Mouse (Mus musculus) hindbrain, postnatal 0 days (tissue): ENCODE data around the gene Gm10031. TPM values are rescaled to one million over a fixed set of nuclear protein-coding genes. Genes with fewer than 3 reads are reported as not detected.

Experiments
- ATAC-seq: fragments of 200-750 bp; cut with Nextera tagmentation; 2 replicates; pipeline ENCODE4 v1.8.0; 2017; ENCODE audit warnings: mild to moderate bottlenecking, moderate TSS enrichment, moderate library complexity
- DNase-seq: peaks from one replicate; pipeline ENCODE4 v3.0.0-alpha.2; 2015; ENCODE audit warnings: low spot score
- H3K27ac ChIP-seq: fragments of 300-500 bp; sonication (generic); 2 replicates; pipeline ENCODE4 v1.5.1; 2014; ENCODE audit warnings: mild to moderate bottlenecking
- H3K27me3 ChIP-seq: fragments of 300-500 bp; sonication (generic); 2 replicates; pipeline ENCODE4 v1.6.1; 2014; ENCODE audit warnings: low read length, mixed read lengths; ENCODE audit not compliant: insufficient read depth
- H3K36me3 ChIP-seq: fragments of 300-500 bp; sonication (generic); 2 replicates; pipeline ENCODE4 v1.6.1; 2014; ENCODE audit warnings: low read length, mixed read lengths; ENCODE audit not compliant: insufficient read depth
- H3K4me1 ChIP-seq: fragments of 300-500 bp; sonication (generic); 2 replicates; pipeline ENCODE4 v1.6.1; 2014; ENCODE audit warnings: antibody characterized with exemption, low read length, mixed read lengths; ENCODE audit not compliant: insufficient read depth
- H3K4me2 ChIP-seq: fragments of 300-500 bp; sonication (generic); 2 replicates; pipeline ENCODE4 v1.6.1; 2014; ENCODE audit warnings: low read depth, mild to moderate bottlenecking, low read length, moderate library complexity, mixed read lengths
- H3K4me3 ChIP-seq: fragments of 300-500 bp; sonication (generic); 2 replicates; pipeline ENCODE4 v1.5.1; 2014; ENCODE audit warnings: low read length
- H3K9ac ChIP-seq: fragments of 300-500 bp; sonication (generic); replicated peaks from 2 replicates; pipeline ENCODE4 v1.6.1; 2014; ENCODE audit warnings: mild to moderate bottlenecking, low read length, moderate library complexity, mixed read lengths
- H3K9me3 ChIP-seq: fragments of 300-500 bp; sonication (generic); 2 replicates; pipeline ENCODE4 v1.6.1; 2016; ENCODE audit warnings: low read length, mixed read lengths
- CTCF ChIP-seq: IDR thresholded peaks from 2 replicates; pipeline ENCODE4 v1.5.1; 2016; ENCODE audit warnings: antibody characterized with exemption, control low read depth, low read depth
- WGBS: fragments of 180-500 bp; shearing (Covaris S2); extraction: QIAGEN DNeasy Blood & Tissue Kit; methylation state at CpG from one replicate; pipeline ENCODE4 v1.1.7; 2014; 5-methylcytosine and 5-hydroxymethylcytosine counted together
- polyA plus RNA-seq: library from polyadenylated mRNA; unstranded; fragments of >200 nt; fragmentation: Nextera tagmentation; extraction: Ambion mirVana; gene quantifications from 2 replicates; pipeline ENCODE4 v1.2.1, GENCODE M21; 2015
- total RNA-seq: library from RNA; depleted of rRNA; stranded (reverse); fragments of >200 nt; gene quantifications from 2 replicates; pipeline ENCODE4 v1.2.3, GENCODE M21; 2014

Gene Gm10031
- total and polyA plus RNA-seq, 2 experiments from 2014 or later = 0.40 to 13.4 TPM

- Histone ChIP-seq H3K9ac (no peak overlapping the region), H3K27me3 (no peaks in the 10 kb centered on the region), H3K4me1 (no peaks in the 10 kb centered on the region), H3K4me3 (no peak overlapping the region), H3K27ac (no peak overlapping the region), H3K36me3 (no peaks in the 10 kb centered on the region), H3K4me2 (no peak overlapping the region), H3K9me3 (no peaks in the 10 kb centered on the region)
- no peak for TF ChIP-seq CTCF
- ATAC-seq (no peak), DNase-seq (no peak)
- 85% methylated on average over 4 of the region's 4 CpGs for WGBS
Observed at GRCm38 (mm10) chr1:156491226-156491796, 32.5 kb upstream of the Gm10031 start.

GRCm38 (mm10) chr1:156495025-156495424 lies 28.8 kb upstream of the Gm10031 start:
- no peaks in the 10 kb centered on the region for H3K9me3 ChIP-seq
- H3K9ac ChIP-seq = no peak overlapping the region
- no peaks in the 10 kb centered on the region for H3K4me1 ChIP-seq
- H3K36me3 ChIP-seq = no peaks in the 10 kb centered on the region
- TF ChIP-seq CTCF = no peak
- no peak for DNase-seq
- H3K27ac ChIP-seq = no peak overlapping the region
- WGBS = 37% methylated on average over 8 of the region's 8 CpGs
- H3K4me3 ChIP-seq = no peak overlapping the region
- H3K27me3 ChIP-seq = no peaks in the 10 kb centered on the region
- ATAC-seq = no peak
- no peak overlapping the region for H3K4me2 ChIP-seq

GRCm38 (mm10) chr1:156496910-156497309 lies 26.9 kb upstream of the Gm10031 start:
- Histone ChIP-seq H3K27ac (no peak overlapping the region), H3K4me1 (no peaks in the 10 kb centered on the region), H3K4me3 (no peak overlapping the region), H3K27me3 (no peaks in the 10 kb centered on the region), H3K4me2 (no peak overlapping the region), H3K9me3 (no peaks in the 10 kb centered on the region), H3K9ac (no peak overlapping the region), H3K36me3 (no peaks in the 10 kb centered on the region)
- ATAC-seq = no peak
- no peak for TF ChIP-seq CTCF
- WGBS = 84% methylated on average over 5 of the region's 5 CpGs
- DNase-seq = no peak

GRCm38 (mm10) chr1:156504945-156505523 lies 18.8 kb upstream of the Gm10031 start:
- Histone ChIP-seq H3K9ac (no peak overlapping the region), H3K36me3 (no peaks in the 10 kb centered on the region), H3K4me3 (no peak overlapping the region), H3K4me1 (no peaks in the 10 kb centered on the region), H3K9me3 (no peaks in the 10 kb centered on the region), H3K4me2 (no peak overlapping the region), H3K27me3 (no peaks in the 10 kb centered on the region), H3K27ac (no peak overlapping the region)
- ATAC-seq = no peak
- DNase-seq = no peak
- 77% methylated on average over 5 of the region's 5 CpGs for WGBS
- no peak for TF ChIP-seq CTCF

GRCm38 (mm10) chr1:156505901-156506300 lies 17.9 kb upstream of the Gm10031 start:
- TF ChIP-seq CTCF = no peak
- Histone ChIP-seq H3K36me3 (no peaks in the 10 kb centered on the region), H3K27ac (no peak overlapping the region), H3K4me2 (no peak overlapping the region), H3K4me1 (no peaks in the 10 kb centered on the region), H3K4me3 (no peak overlapping the region), H3K9ac (no peak overlapping the region), H3K9me3 (no peaks in the 10 kb centered on the region), H3K27me3 (no peaks in the 10 kb centered on the region)
- DNase-seq = no peak
- WGBS = 85% methylated on average over 2 of the region's 2 CpGs
- ATAC-seq = no peak

- no peak for TF ChIP-seq CTCF
- Histone ChIP-seq H3K4me1 (no peaks in the 10 kb centered on the region), H3K9me3 (no peaks in the 10 kb centered on the region), H3K4me3 (no peak overlapping the region), H3K36me3 (no peaks in the 10 kb centered on the region), H3K27me3 (no peaks in the 10 kb centered on the region), H3K4me2 (no peak overlapping the region), H3K27ac (no peak overlapping the region), H3K9ac (no peak overlapping the region)
- DNase-seq (no peak), ATAC-seq (no peak)
- WGBS = 85% methylated on average over 3 of the region's 3 CpGs
Observed at GRCm38 (mm10) chr1:156507753-156508152, 16.1 kb upstream of the Gm10031 start.

- Histone ChIP-seq H3K4me2 (no peak overlapping the region), H3K4me1 (no peaks in the 10 kb centered on the region; the same call in 1 of the 2 replicates), H3K27me3 (no peaks in the 10 kb centered on the region), H3K4me3 (no peak overlapping the region), H3K36me3 (no peaks in the 10 kb centered on the region), H3K9me3 (no peaks in the 10 kb centered on the region), H3K27ac (no peak overlapping the region), H3K9ac (no peak overlapping the region)
- no peak for ATAC-seq
- no peak for TF ChIP-seq CTCF
- DNase-seq = no peak
- WGBS = 89% methylated on average over 3 of the region's 3 CpGs
Observed at GRCm38 (mm10) chr1:156520136-156520780, 3.6 kb upstream of the Gm10031 start.
